Mouse (Mus musculus): ENCODE data around the gene Eras.
"Not testable (repeated sequence)": the region's sequence is repeated elsewhere in the genome, so short reads cannot be mapped to it uniquely, and the experiment has no call there.

Gene Eras

GRCm38 (mm10) chrX:7910473-7910872, 17.9 kb downstream of the Eras start:
- CTCF ChIA-PET, result no interaction called here

- CTCF ChIA-PET, result not testable (repeated sequence)
Observed at GRCm38 (mm10) chrX:7909242-7909641, 19.2 kb downstream of the Eras start, which contains the start of gene Gm10490. Gene Gm10490 (plus strand): TSS chrX:7909542.

- CTCF ChIA-PET, result no interaction called here
Observed at GRCm38 (mm10) chrX:7907735-7908134, 20.7 kb downstream of the Eras start, which contains the start of gene Gm10491. Gene Gm10491 (minus strand): TSS chrX:7907835.

GRCm38 (mm10) chrX:7904441-7904840, 24.0 kb downstream of the Eras start:
- CTCF ChIA-PET, result no interaction called here

GRCm38 (mm10) chrX:7898880-7899874, 29.2 kb downstream of the Eras start, which contains the start of the genes Pqbp1 and Timm17b:
Gene Pqbp1 (minus strand): TSS chrX:7899269.
Gene Timm17b (plus strand): TSS chrX:7899357.
- CTCF ChIA-PET, result no interaction called here

GRCm38 (mm10) chrX:7898211-7898610, 30.2 kb downstream of the Eras start:
- CTCF ChIA-PET, result interaction anchor here (1.1 kb wide), 1 partner anchor 10 kb away, joined by 3 read pairs; no protein-coding TSS in a partner anchor

GRCm38 (mm10) chrX:7883841-7884567, 44.4 kb downstream of the Eras start, which contains the start of gene Slc35a2:
Gene Slc35a2 (plus strand): TSS chrX:7884028.
- CTCF ChIA-PET, result no interaction called here

GRCm38 (mm10) chrX:7879819-7880218, 48.6 kb downstream of the Eras start:
- CTCF ChIA-PET, result interaction anchor here (0.6 to 0.7 kb wide), 2 partner anchors 67 to 1013 kb away, joined by 3 read pairs; partner anchors contain the start of gene B630019K06Rik

GRCm38 (mm10) chrX:7878495-7878894, 49.9 kb downstream of the Eras start:
- CTCF ChIA-PET, result no interaction called here

GRCm38 (mm10) chrX:7878007-7878419, 50.4 kb downstream of the Eras start, which contains the start of gene Pim2:
Gene Pim2 (plus strand): TSS chrX:7878262.
- CTCF ChIA-PET, result no interaction called here

Measured in spleen, embryonic (tissue).